Mouse (Mus musculus): ENCODE results near the gene Cep72. TPM values are rescaled to one million over a fixed set of nuclear protein-coding genes. Genes with fewer than 3 reads are reported as not detected.
"Not testable (repeated sequence)": the region's sequence is repeated elsewhere in the genome, so short reads cannot be mapped to it uniquely, and the experiment has no call there.

The Cep72 gene
- total and polyA plus RNA-seq, 2 experiments from 2014 or later: 3.2 to 6.1 TPM

DNA sequence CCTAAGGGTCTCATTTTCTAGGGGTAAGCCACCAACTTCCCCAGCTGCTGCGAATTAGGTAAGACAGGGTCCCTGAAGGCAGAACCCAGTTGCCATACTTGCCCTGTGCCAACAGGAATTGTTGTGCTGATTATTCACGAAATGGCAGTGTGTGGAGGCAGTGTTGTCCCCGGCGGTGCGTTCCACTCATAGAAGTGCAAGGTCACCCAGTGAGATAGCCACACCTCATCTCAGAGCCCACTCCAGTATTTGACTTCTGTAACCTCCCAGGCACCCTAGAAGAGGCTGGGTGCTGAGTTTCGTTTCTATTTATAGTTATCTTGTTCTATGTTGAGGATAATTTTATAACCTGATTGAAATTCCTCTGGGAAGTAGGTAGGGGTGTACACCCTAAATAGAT lies 36.8 kb upstream of the Cep72 start:
- no peak for ATAC-seq (ENCODE audit: low FRiP score)
- DNase-seq (ENCODE audit: low spot score): no peak
- H3K4me1 ChIP-seq (ENCODE audit: insufficient read depth, low read length): no peaks in the 10 kb centered on the region
- WGBS: 87% methylated on average over 6 of the region's 6 CpGs
- no peaks in the 10 kb centered on the region for H3K9me3 ChIP-seq (ENCODE audit: low read length)
- TF ChIP-seq CTCF (IDR thresholded peaks at IDR 0.05): no peak
- H3K4me3 ChIP-seq (ENCODE audit: low read depth, low read length): no peak overlapping the region
- H3K36me3 ChIP-seq (ENCODE audit: insufficient read depth, low read length): no peaks in the 10 kb centered on the region
- H3K27ac ChIP-seq (ENCODE audit: low read depth, low read length): no peak overlapping the region
- H3K27me3 ChIP-seq (ENCODE audit: insufficient read depth, low read length): no peaks in the 10 kb centered on the region
- H3K4me2 ChIP-seq (ENCODE audit: low read depth, low read length, poor library complexity, severe bottlenecking): no peak overlapping the region
- H3K9ac ChIP-seq (replicated peaks; ENCODE audit: low read length, poor library complexity, severe bottlenecking): no peak overlapping the region

DNA sequence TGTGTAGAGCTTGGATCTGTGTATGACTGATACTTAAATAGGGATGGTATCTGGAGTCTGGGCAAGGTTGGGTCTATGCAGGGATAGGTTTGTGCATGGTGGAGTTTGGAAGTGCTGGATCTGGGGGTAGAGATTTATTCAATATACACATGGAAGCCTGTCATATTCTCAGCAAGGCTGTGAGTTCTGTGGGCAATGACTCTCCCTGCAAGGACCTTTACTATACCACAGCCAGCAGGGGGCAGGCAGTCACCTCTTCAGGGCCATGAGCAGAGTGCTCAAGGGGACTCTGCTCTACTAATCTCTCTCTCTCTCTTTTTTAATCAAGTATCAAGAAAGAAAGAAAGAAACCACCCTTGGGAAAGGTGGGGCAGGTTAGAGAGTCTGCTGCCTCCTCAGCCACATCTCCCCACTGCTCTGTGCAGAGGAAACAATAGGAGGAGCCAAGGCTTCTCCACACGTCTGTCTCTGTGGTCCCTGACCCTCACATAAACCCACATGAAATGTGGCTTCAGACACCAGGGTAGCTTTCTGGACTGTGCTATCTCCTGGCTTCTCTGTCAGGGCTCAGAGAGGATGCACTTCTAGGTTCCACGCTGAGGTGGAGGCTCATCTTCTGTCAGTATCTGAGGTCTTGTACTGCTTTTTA lies 34.7 kb upstream of the Cep72 start:
- TF ChIP-seq CTCF (IDR thresholded peaks at IDR 0.05): peak; percentile 74
- ATAC-seq (ENCODE audit: low FRiP score): peak; percentile 60; the same call in 1 of the 2 replicates
- H3K4me1 ChIP-seq (ENCODE audit: insufficient read depth, low read length): no peaks in the 10 kb centered on the region

DNA sequence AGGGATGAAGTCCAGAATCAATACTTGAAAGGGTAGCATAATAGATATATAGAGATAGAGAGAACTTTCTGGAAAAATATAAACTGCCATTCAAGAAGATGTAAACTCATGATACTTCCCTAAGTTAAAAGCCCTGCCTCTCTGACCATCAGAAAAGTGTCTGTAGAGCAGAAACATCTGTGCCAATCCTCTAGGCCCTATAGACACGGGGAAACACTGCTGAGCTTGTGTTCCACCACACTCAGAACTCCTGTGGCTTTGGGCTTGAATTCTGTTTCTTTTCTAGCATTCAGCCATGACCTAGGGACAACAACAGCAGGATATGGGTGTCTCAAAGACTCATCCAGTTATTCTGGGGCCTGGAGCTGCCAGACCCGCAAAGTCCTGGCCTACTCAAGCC lies 33.8 kb upstream of the Cep72 start:
- 58% methylated on average over 2 of the region's 2 CpGs for WGBS
- H3K9ac ChIP-seq (replicated peaks; ENCODE audit: low read length, poor library complexity, severe bottlenecking): no peak overlapping the region
- TF ChIP-seq CTCF (IDR thresholded peaks at IDR 0.05): no peak
- H3K9me3 ChIP-seq (ENCODE audit: low read length): no peaks in the 10 kb centered on the region
- no peak for ATAC-seq (ENCODE audit: low FRiP score)
- H3K27ac ChIP-seq (ENCODE audit: low read depth, low read length): no peak overlapping the region
- no peak overlapping the region for H3K4me3 ChIP-seq (ENCODE audit: low read depth, low read length)
- no peaks in the 10 kb centered on the region for H3K27me3 ChIP-seq (ENCODE audit: insufficient read depth, low read length)
- H3K4me2 ChIP-seq (ENCODE audit: low read depth, low read length, poor library complexity, severe bottlenecking): no peak overlapping the region
- no peaks in the 10 kb centered on the region for H3K36me3 ChIP-seq (ENCODE audit: insufficient read depth, low read length)
- no peaks in the 10 kb centered on the region for H3K4me1 ChIP-seq (ENCODE audit: insufficient read depth, low read length)
- no peak for DNase-seq (ENCODE audit: low spot score)

More for the DNA sequence above, 34.7 kb upstream of the Cep72 start:
- 48% methylated on average over 2 of the region's 2 CpGs for WGBS
- Histone ChIP-seq H3K9ac (replicated peaks; ENCODE audit: low read length, poor library complexity, severe bottlenecking) (no peak overlapping the region), H3K27me3 (ENCODE audit: insufficient read depth, low read length) (no peaks in the 10 kb centered on the region), H3K4me2 (ENCODE audit: low read depth, low read length, poor library complexity, severe bottlenecking) (no peak overlapping the region), H3K27ac (ENCODE audit: low read depth, low read length) (no peak overlapping the region), H3K9me3 (ENCODE audit: low read length) (no peaks in the 10 kb centered on the region), H3K4me3 (ENCODE audit: low read depth, low read length) (no peak overlapping the region), H3K36me3 (ENCODE audit: insufficient read depth, low read length) (no peaks in the 10 kb centered on the region)
- peak; percentile 68 for DNase-seq (ENCODE audit: low spot score)

DNA sequence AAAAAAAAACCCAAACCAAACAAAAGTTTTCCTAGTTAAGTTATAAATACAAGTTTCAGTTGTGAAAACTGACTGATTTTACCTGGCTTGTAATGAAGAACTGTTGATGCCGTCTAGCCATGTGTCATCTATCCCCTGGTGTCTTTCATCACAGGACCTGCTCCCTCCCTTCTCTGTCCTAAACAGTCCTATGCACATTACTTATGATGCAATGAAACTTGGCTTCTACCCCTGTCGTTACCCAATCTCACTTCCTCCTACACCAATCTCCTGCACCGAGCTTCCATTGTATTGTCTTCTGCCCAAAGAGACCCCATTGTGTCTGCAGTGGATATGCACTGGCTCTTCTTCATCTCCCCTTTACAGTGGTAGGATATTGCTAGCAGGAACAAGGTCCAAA lies 28.2 kb upstream of the Cep72 start:
- Histone ChIP-seq H3K27ac (ENCODE audit: low read depth, low read length) (no peak overlapping the region), H3K36me3 (ENCODE audit: insufficient read depth, low read length) (no peaks in the 10 kb centered on the region), H3K27me3 (ENCODE audit: insufficient read depth, low read length) (no peaks in the 10 kb centered on the region), H3K9me3 (ENCODE audit: low read length) (no peaks in the 10 kb centered on the region), H3K9ac (replicated peaks; ENCODE audit: low read length, poor library complexity, severe bottlenecking) (no peak overlapping the region), H3K4me3 (ENCODE audit: low read depth, low read length) (no peak overlapping the region), H3K4me1 (ENCODE audit: insufficient read depth, low read length) (no peaks in the 10 kb centered on the region), H3K4me2 (ENCODE audit: low read depth, low read length, poor library complexity, severe bottlenecking) (no peak overlapping the region)
- 71% methylated on average over 3 of the region's 3 CpGs for WGBS
- ATAC-seq (ENCODE audit: low FRiP score) (no peak), DNase-seq (ENCODE audit: low spot score) (no peak)
- no peak for TF ChIP-seq CTCF (IDR thresholded peaks at IDR 0.05)

DNA sequence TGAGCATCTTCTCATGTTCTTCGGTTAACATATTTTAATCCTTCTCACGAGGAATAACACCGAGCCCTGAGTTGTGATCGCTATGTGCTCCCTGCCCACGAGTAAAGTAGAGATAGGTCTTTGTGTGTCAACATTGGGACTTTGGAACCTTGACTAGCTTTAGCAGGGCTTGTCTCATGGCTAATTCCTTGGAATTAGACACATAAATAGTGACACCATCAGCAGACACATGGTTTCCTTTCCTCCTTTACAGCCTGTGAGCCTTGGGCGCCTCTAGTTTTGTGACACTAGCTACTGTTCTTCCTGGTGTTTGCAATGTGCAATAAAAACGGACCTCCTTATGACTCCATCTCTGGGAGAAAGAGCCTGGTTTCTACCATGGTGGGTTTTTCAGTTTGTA lies 11.3 kb upstream of the Cep72 start:
- ATAC-seq (ENCODE audit: low FRiP score): no peak
- H3K4me3 ChIP-seq (ENCODE audit: low read depth, low read length): no peak overlapping the region
- 90% methylated on average over 7 of the region's 7 CpGs for WGBS
- H3K9ac ChIP-seq (replicated peaks; ENCODE audit: low read length, poor library complexity, severe bottlenecking): no peak overlapping the region
- TF ChIP-seq CTCF (IDR thresholded peaks at IDR 0.05): no peak
- H3K9me3 ChIP-seq (ENCODE audit: low read length): no peaks in the 10 kb centered on the region
- no peak overlapping the region for H3K4me2 ChIP-seq (ENCODE audit: low read depth, low read length, poor library complexity, severe bottlenecking)
- no peak overlapping the region for H3K27ac ChIP-seq (ENCODE audit: low read depth, low read length)
- H3K4me1 ChIP-seq (ENCODE audit: insufficient read depth, low read length): no peaks in the 10 kb centered on the region
- no peak for DNase-seq (ENCODE audit: low spot score)
- no peaks in the 10 kb centered on the region for H3K36me3 ChIP-seq (ENCODE audit: insufficient read depth, low read length)
- no peaks in the 10 kb centered on the region for H3K27me3 ChIP-seq (ENCODE audit: insufficient read depth, low read length)

DNA sequence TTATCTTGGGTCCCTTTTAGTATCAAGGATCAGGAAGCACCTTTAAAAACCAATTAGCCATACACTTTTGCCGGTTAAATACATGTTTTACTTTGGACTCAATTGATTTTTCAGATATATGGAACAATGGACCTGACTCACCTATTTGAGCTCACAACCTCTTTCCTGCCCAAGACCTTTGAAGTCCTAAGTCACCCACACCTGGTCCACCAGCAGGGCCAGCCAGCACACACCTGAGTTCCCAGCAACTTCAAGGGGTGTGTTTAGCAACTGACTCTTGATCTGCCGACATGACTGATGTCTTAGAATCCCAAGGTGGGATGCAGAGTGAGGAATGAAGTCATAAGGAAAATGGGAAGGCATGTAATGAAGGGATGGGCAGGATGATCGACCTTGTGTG lies 9.6 kb upstream of the Cep72 start:
- no peak for TF ChIP-seq CTCF (IDR thresholded peaks at IDR 0.05)
- Histone ChIP-seq H3K4me2 (ENCODE audit: low read depth, low read length, poor library complexity, severe bottlenecking) (no peak overlapping the region), H3K4me3 (ENCODE audit: low read depth, low read length) (no peak overlapping the region), H3K27me3 (ENCODE audit: insufficient read depth, low read length) (no peaks in the 10 kb centered on the region), H3K9me3 (ENCODE audit: low read length) (no peaks in the 10 kb centered on the region), H3K4me1 (ENCODE audit: insufficient read depth, low read length) (no peaks in the 10 kb centered on the region), H3K27ac (ENCODE audit: low read depth, low read length) (no peak overlapping the region), H3K9ac (replicated peaks; ENCODE audit: low read length, poor library complexity, severe bottlenecking) (no peak overlapping the region), H3K36me3 (ENCODE audit: insufficient read depth, low read length) (no peaks in the 10 kb centered on the region)
- no peak for DNase-seq (ENCODE audit: low spot score)
- no peak for ATAC-seq (ENCODE audit: low FRiP score)
- WGBS: 85% methylated on average over 3 of the region's 3 CpGs

DNA sequence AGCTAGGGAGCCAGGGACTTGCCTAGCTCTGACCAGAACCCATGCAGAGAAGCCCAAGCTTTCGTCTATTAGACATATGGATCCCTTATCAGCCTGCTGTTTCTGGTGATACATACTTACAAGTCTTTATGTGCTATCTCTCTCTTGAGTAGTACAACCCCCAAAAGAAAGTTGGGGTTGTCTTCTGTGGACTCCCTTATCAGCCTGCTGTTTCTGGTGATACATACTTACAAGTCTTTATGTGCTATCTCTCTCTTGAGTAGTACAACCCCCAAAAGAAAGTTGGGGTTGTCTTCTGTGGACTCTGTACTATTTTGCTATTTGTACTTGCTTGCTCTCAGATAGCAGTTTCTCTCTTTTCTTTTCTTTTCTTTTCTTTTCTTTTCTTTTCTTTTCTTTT lies 9.1 kb upstream of the Cep72 start:
- not testable (repeated sequence) for H3K4me3 ChIP-seq (ENCODE audit: low read depth, low read length); H3K4me2 ChIP-seq (ENCODE audit: low read depth, low read length, poor library complexity, severe bottlenecking); ATAC-seq (ENCODE audit: low FRiP score); H3K27me3 ChIP-seq (ENCODE audit: insufficient read depth, low read length); H3K9me3 ChIP-seq (ENCODE audit: low read length); H3K27ac ChIP-seq (ENCODE audit: low read depth, low read length); H3K36me3 ChIP-seq (ENCODE audit: insufficient read depth, low read length); H3K9ac ChIP-seq (replicated peaks; ENCODE audit: low read length, poor library complexity, severe bottlenecking); H3K4me1 ChIP-seq (ENCODE audit: insufficient read depth, low read length); DNase-seq (ENCODE audit: low spot score)
- WGBS: 69% methylated on average over 1 of the region's 1 CpGs

All from midbrain, postnatal 0 days (tissue).